Mouse (Mus musculus) layer of hippocampus, adult 2 months (tissue): ENCODE measurements around the gene Wif1. TPM values are rescaled to one million over a fixed set of nuclear protein-coding genes. Genes with fewer than 3 reads are reported as not detected.

ENCODE experiments used
- DNase-seq, 2 experiments: peaks; one replicate each; pipeline ENCODE4 v3.0.0; 2022; ENCODE audit warnings: low spot score in 2 of 2
- H3K27ac ChIP-seq: fragments of 200-600 bp; 2 replicates; pipeline ENCODE4 v1.8.1; 2022
- H3K4me3 ChIP-seq: fragments of 200-600 bp; 2 replicates; pipeline ENCODE4 v1.8.1; 2022; ENCODE audit warnings: mild to moderate bottlenecking
- CTCF ChIP-seq: fragments of 200-600 bp; conservative IDR thresholded peaks from 2 replicates; pipeline ENCODE4 v1.8.1; 2022; ENCODE audit warnings: antibody characterized with exemption, mild to moderate bottlenecking, moderate library complexity
- total RNA-seq, 2 experiments: library from RNA; stranded (reverse); gene quantifications; 2 replicates each; pipeline ENCODE4 v1.2.3; 2021

Gene Wif1
- total RNA-seq, 2 experiments from 2014 or later, result 0.82 to 1.0 TPM

DNA sequence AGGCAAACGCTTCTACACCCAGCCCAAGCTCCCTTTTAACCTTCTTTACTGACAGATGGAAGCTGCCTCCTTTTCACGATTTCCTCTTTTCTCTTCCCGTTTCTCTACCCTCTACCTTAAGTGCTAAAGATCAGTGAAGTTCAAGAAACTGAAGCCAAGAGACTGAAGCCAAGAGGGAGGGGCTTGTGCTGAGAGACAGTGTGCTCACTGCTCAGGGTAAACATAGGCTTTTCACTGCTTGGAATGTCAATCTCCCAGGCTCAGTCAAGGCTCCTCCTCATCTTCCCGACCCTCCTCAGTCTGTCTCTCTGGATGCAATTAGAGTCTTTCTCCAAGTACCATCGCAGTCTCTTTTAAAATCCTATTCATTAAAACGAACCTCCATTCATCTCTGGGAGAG, 55.6 kb downstream of the Wif1 start:
- Histone ChIP-seq H3K27ac (no peak overlapping the region), H3K4me3 (no peak overlapping the region)
- TF ChIP-seq CTCF, result no peak
- DNase-seq, result no peak

GRCm38 (mm10) chr10:121090006-121090405, 56.2 kb downstream of the Wif1 start:
- no peak overlapping the region for H3K27ac ChIP-seq
- TF ChIP-seq CTCF, result no peak
- no peak for DNase-seq
- no peak overlapping the region for H3K4me3 ChIP-seq

DNA sequence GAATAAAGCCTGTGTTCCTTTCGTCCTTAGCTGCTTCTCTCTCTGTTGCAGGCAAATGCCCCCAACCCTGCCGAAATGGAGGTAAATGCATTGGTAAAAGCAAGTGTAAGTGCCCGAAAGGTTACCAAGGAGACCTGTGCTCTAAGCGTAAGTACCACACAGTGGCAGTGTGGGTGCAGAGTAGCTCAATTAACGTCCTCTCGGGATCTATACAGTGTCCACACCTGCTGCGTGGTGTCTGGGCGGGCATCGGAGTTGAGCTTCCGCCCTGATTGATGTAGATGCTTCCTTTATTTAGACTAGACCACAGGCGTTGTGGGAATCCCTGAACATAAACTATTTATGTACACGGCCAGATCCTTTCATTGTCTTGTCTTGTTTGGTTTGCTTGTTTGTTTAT, 62.2 kb downstream of the Wif1 start:
- TF ChIP-seq CTCF, result peak; percentile 12; the same call in 1 of the 2 replicates
- DNase-seq, result no peak

DNA sequence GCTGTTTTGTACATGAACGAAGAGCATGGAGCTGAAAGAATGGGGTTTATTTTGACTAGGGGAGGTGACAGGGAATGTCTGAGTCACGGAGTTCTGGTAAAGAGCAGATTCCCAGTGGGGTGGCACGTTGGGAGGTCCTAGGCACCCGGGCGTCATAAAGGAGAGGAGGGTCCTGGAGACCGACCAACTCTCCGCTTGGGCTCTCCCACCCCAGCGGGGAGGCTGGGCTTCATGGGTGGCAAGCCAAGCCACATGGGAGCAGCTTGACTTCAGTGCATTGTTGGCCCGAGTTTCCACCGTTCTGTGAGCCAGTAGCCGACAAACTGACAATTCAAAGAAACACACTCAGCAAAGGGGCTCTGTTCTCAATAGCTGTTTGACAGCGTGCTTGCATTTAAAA, 64.5 kb downstream of the Wif1 start:
- no peak for DNase-seq
- H3K27ac ChIP-seq, result no peak overlapping the region
- H3K4me3 ChIP-seq, result no peak overlapping the region
- no peak for TF ChIP-seq CTCF

More for the DNA sequence above, 62.2 kb downstream of the Wif1 start:
- H3K27ac ChIP-seq, result no peak overlapping the region
- H3K4me3 ChIP-seq, result no peak overlapping the region

- no peak for DNase-seq
- no peak overlapping the region for H3K27ac ChIP-seq
- no peak overlapping the region for H3K4me3 ChIP-seq
- no peak for TF ChIP-seq CTCF
Measured at GRCm38 (mm10) chr10:121099658-121100057, 65.9 kb downstream of the Wif1 start.

GRCm38 (mm10) chr10:121116115-121116514, 82.4 kb downstream of the Wif1 start:
- no peak for DNase-seq
- H3K27ac ChIP-seq, result no peak overlapping the region
- no peak for TF ChIP-seq CTCF
- H3K4me3 ChIP-seq, result no peak overlapping the region

- TF ChIP-seq CTCF, result no peak
- Histone ChIP-seq H3K27ac (no peak overlapping the region), H3K4me3 (no peak overlapping the region)
- no peak for DNase-seq
Measured at GRCm38 (mm10) chr10:121116636-121117035, 82.9 kb downstream of the Wif1 start.

DNA sequence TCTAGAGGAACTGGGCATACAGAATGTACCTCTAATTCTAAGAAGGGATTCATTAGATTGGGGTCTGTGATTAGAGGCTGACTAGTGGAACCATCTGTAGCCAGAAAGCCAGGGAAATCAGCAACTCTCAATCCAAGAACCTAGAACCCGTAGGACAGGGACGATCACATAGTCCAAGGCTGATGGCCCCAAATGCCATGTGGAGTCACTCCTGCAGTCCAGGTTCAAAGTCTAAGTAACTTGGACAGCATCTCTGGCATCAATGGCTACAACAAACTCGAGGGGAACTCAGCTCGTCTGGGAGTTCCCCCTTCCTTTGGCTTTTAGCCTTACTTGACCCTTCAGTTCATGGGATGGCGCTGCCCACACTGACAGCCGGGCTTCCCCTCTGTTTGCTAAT, 87.0 kb downstream of the Wif1 start:
- no peak for TF ChIP-seq CTCF
- no peak for DNase-seq
- Histone ChIP-seq H3K27ac (no peak overlapping the region), H3K4me3 (no peak overlapping the region)

GRCm38 (mm10) chr10:121124481-121124880, 90.7 kb downstream of the Wif1 start:
- no peak overlapping the region for H3K27ac ChIP-seq
- H3K4me3 ChIP-seq, result no peak overlapping the region
- DNase-seq, result peak in 1 of 2 experiments; percentile 15
- peak; percentile 63 for TF ChIP-seq CTCF

DNA sequence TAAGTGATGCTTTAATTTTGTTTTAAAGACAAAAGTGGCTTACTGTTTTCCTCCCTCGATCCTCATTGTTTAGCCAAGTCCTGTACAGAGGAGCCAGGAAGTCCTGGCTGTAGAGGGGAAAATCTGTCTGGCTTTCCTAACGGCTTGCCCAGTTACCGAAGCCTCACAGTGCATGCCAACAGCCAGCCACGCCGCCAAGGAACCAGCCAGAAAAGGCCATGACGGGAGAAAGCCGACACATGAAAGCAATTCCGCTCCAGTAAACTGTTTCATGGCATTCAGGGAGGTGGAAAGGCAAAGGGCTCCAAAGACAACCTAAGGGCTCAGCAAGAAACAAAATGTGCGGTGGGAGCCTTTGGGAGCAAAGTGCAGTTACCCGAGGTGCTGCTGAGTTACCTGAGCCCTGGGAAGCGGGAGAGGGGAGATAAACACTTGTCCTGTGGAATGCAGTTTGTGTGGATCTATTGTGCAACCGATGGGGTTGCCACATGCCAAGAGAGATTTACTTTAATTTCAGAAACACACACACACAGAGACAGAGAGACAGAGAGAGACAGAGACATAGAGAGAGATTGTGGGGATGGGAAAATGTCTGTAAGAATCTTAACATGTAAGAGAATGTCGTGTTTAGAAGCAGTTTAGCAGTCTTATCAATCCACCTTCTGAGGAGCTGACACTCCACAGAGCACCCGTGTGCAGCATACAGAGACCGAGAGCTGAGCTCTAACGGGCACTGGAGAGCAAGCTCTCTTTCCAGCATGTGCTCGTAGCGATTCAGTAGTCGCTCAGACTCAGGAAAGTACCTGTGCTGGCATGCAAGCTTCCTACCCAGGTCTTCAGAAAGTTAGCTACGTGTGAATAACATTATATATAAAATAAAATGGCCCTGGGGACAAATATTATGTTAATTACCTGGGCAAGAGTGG, 95.5 kb downstream of the Wif1 start:
- H3K27ac ChIP-seq, result no peak overlapping the region
- DNase-seq, result no peak
- no peak overlapping the region for H3K4me3 ChIP-seq
- TF ChIP-seq CTCF, result no peak

Other genes starting within 250 kb of the Wif1 start
- gene Msrb3, start 134.9 kb upstream of the Wif1 start, total RNA-seq, result 1 to 10 TPM; 4.0 to 4.9 TPM
- 10 to 100 TPM; 33.3 to 34.7 TPM for gene Lemd3, start 54.6 kb upstream of the Wif1 start, total RNA-seq